Mouse (Mus musculus) mouse trophoblast stem cell (cell line): ENCODE results near the gene Cyp17a1.

Experiments used
- in situ Hi-C, 2 experiments: fragments of 300-500 bp; cut with MseI, MboI; formaldehyde crosslinking; loops; 2 replicates in 1 of 2; 3 replicates in 1 of 2; pipeline ENCODE4 v1.15.1; 2025

Cyp17a1 gene

GRCm38 (mm10) chr19:46670691-46671090 is 2.3 kb downstream of the Cyp17a1 start:
- in situ Hi-C loops = loop anchor here in 1 of 2 experiments (5.0 kb wide), 1 partner anchor 72 kb away; no protein-coding TSS in a partner anchor

DNA sequence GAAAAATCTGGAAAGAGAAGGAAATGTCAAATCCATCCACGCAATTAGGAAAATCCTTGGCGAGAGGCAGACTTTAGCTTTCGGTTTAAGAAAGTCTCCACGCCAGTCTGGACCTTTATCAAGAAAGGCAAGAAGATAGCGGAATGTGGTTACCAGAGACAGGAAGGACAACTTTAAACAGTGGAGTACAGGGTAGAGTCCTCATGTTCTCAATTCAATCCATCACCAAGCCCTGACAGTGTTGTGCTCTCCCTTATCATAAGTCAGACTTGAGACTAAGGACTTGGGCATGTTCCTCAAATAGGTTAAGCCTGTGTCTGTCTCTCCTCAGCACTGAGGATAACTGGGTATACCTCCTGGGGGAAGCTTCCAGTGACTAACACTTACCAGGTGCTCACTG is 3.2 kb downstream of the Cyp17a1 start:
- in situ Hi-C loops = loop anchor here in 1 of 2 experiments (5.0 kb wide), 1 partner anchor 72 kb away; no protein-coding TSS in a partner anchor

DNA sequence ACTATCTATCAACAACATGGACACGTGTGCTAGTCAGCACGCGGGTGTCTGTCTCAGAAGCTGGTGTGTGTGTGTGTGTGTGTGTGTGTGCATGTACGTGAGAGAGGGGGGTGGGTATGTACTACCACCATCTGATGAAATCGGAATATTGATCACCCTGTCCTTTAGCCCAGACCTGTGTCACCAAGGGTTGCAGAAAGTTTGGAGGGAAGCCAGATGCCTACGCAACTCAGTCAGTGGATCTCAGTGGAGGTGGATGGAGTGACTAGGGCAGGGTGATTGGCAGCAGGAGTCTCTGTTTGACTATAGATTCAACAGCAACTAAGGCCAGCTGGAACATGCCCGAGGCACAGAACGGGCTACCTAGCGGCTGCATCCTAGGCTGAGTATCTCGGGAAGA is 4.7 kb downstream of the Cyp17a1 start:
- in situ Hi-C loops = no loop called here

- in situ Hi-C loops = no loop called here
Measured at GRCm38 (mm10) chr19:46667300-46667699, 5.7 kb downstream of the Cyp17a1 start.

DNA sequence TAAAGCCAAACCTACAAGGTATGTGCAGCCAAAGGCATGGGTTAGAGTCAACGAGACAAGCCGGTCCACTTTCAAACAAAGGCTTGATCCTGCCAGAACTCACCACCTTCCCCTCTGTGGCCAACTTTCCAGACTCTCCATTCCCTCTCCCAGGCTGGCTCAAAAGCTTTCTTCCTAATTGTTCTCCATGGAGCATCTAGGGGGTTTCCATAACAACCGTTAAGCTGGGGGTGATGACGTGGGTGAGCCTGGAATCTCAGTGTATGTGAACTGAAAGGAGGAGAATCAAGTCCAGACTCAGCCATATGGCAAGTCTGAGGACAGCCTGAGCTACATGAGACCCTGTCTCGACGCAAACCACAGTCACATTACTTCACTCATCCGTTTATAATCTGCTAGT is 7.5 kb downstream of the Cyp17a1 start:
- in situ Hi-C loops = no loop called here

DNA sequence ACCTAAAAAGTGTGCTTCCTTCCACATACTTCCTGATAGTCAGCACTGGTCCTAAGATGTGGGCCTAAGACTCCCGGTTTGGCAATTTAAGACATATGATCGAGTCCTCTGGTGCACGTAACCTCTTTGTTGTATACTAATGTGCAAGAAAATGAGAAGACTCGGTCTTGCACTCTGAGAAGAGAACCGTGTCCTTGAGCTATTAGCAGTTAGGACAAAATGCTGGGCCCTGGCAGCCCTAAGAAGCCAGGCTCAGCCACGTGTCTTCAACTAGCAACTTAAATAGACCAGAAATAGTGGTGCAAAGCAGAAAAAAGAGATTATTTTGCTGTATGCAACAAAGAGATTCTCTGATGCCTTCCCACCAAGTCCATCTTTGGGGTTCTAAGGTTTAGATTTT is 10.2 kb downstream of the Cyp17a1 start:
- in situ Hi-C loops = no loop called here

DNA sequence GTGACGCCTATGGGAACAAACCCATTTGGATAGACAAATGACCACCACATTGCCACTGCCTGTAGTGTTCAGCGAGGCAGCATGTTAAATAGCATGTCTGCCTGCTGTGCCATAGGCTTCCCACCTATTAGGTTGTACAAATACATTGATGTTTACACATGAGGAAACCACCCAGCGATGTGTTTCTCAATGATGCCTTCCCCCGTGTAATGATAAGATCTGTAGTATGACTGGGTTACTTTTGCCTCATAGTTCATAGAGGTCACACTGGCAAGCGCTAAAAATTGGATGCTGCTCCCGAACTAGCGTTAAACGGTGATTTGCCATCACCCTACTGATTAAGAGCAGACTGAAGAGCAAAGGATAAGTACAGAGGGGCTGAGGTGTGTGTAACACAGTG is 10.8 kb downstream of the Cyp17a1 start:
- in situ Hi-C loops = no loop called here

DNA sequence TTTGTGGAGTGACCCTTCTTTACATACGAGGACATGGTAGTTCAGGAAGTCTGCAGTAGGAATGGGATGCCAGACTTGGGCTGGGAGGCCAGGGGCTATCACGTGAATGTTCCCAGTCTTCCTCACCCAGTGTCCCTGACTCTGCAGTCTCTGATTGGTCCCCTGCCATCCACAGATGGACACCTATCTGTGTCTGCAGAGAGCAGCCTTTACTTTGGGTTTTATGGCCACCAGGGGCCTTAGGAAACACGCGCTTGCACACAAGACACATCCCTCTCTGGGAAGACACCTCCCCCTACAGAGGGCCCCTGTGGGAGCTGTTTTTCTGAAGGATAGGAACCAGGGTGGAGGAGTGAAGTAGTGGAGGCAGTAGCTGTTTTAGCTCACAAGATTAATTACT is 11.5 kb downstream of the Cyp17a1 start:
- in situ Hi-C loops = no loop called here

DNA sequence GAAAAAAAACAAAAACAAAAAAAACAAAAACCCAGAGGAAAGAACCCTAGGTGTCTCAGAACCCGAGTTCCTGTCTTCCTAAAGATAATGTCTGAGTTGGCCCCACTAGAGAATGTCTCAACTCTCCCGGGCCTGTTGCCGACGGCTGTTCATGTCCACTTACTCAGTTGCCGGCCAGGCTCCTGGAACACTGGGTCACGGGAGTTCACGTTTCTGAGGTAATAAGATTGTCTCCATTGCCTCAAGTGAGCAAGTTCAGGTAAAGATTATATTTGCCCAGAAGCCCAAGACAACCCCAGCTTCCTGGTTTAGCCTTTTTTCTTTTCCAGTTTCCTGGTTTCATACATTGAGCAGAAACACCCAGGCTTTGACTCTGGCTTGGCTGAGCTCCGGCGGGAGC is 14.1 kb downstream of the Cyp17a1 start:
- in situ Hi-C loops = no loop called here

DNA sequence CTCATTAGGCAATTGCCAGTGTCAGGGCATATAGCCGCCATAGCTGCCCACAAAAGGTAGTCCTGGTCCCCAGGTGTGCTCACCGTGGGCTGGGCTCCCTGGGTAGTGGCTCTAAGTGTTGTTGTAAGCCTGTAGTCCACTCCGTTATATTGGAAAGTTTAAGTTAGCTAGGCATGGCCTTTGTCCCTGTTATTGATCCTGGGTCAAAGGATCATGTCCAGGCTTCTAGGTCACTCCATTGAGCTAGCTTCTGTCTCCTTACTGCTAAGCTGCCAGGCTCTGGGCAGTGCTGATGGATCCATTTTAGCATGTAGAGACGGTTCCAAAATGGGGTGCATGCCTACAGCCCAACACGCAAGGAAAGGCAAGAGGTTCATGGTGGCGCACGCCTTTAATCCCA is 14.6 kb downstream of the Cyp17a1 start:
- in situ Hi-C loops = no loop called here

DNA sequence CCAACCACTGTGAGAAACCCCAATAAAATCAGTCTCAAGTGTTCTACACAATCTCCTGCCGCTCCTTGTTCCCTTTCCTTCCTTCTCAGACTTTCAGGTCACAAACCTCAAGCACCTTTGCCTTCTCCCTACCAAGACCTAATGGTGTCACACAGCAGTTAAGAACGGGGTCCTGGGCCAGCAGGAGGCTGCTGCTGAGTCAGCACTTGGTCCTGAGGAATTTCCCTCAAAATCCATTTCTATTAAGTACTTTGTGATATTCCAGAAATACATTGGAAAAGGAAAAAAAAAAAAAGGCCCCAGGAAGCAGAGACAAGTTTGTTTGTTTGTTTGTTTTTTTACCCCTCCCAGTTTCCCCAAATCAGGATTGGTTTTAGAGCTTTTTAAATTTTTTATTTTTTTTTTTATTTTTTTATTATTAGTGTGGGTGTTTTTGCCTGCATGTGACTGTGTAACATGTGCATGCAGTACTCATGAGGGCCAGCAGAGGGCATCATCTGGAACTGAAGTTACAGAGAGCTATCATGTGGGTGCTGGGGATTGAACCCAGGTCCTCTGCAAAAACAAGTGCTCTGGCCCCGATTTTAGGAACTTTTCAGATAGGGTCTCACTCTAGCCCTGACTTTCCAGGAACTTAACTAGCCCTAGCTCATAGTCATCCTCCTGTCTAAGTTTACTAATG is 15.5 kb downstream of the Cyp17a1 start:
- in situ Hi-C loops = no loop called here

GRCm38 (mm10) chr19:46656151-46656840 is 16.7 kb downstream of the Cyp17a1 start:
- in situ Hi-C loops = no loop called here

DNA sequence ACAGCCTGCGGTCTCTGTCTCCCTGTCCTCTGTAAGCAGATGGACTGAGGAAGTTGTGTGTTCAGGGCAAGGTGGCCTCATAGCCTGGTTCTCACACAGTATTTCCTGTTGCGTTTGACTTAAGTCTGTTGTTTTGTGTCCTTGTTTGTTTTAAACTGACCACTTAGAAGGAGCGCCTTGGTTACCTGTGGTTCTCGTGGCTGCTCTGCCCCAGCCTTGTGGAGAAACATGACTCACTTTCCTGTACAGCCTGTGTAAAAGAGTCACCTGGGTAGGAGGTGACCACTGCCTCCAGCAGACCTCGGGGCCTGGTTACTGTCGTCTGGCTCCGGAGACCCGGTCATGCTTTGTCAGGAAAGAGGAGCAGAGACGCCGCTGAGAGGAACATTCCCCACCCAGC is 17.3 kb downstream of the Cyp17a1 start:
- in situ Hi-C loops = no loop called here

DNA sequence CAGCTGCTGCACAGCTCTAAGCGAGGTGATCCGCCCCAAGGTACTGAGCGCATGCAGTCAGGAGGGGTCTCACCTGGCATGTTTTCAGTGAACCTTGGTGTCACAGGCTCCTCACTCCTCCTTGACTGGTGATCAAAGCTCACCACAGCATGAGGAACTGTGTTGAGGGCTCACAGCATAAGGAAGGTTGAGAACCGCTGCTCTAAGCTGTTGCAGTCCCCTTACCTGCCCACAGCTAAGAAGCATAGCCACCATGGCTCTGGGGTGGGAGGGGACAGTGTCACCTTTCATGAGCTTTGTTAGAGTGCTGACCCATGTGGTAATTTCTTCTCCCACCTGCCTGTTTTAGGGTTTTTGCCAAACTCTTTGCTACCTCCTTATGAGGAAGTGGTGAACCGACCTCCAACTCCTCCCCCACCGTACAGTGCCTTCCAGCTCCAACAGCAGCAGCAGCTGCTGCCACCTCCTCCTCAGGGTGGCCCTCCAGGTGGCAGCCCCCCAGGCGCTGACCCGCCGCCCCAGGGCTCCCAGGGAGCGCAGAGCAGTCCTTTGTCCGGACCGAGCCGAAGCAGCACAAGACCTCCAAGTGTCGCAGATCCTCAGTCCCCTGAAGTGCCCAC is 19.2 kb downstream of the Cyp17a1 start:
- in situ Hi-C loops = no loop called here

DNA sequence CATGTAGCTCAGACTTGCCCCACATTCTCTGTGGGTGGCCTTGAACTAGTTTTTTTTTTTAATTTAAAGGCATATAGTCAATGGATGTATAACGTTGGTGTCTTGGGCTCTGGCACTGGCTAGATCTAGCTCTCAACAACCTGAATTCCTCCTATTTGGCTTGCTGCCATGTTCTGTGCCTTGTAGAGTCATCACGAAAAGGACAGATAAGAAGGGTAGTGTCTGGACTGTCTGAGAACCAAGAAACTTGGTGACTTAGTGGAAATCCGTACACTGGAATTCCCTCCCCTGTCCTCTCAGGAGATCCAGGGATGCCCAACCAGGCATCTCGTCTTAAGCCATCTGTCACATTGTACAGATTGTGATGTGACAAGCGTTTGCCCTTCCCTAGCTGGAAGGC is 19.8 kb downstream of the Cyp17a1 start:
- in situ Hi-C loops = no loop called here

DNA sequence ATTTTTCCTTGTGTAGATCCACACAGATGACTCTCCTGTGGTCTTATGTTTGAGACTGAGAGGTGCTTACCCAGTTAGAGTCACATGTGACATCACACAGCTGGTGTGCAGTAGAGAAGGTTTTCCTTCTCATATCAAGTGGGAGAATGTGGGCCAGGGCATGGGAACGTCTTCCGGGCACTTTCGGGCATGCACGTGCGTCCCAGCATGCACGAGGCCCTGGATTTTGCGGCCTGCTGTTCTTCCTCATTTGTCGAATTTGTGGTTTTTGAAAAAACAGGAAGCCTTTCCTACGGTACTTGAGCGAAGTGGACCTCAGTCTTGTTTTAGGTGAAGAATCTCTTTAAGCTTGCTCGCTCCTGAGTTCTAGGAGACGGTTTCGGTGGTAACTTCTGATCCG is 24.4 kb downstream of the Cyp17a1 start:
- in situ Hi-C loops = no loop called here

- in situ Hi-C loops = no loop called here
Measured at GRCm38 (mm10) chr19:46647850-46648249, 25.1 kb downstream of the Cyp17a1 start.

DNA sequence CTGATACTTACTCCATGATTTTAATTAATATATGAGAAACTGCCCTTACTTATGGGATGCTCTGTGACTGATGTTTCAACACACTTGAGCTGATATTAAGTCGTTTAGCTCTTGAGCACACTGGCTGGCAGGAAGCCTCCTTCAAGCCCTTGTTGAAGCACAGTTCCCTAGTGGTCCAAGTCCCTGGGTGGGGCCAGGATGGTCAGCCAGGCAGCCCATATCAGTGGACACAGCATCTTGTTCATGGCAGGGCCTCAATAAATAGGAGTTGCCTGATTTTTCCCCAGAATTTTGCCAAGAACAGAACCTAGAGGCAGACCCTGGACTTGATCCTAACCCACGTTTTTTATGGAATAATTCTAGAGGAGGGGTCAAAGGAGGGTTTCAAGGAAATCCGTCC is 25.7 kb downstream of the Cyp17a1 start:
- in situ Hi-C loops = no loop called here

GRCm38 (mm10) chr19:46646041-46646481 is 26.9 kb downstream of the Cyp17a1 start:
- in situ Hi-C loops = no loop called here

DNA sequence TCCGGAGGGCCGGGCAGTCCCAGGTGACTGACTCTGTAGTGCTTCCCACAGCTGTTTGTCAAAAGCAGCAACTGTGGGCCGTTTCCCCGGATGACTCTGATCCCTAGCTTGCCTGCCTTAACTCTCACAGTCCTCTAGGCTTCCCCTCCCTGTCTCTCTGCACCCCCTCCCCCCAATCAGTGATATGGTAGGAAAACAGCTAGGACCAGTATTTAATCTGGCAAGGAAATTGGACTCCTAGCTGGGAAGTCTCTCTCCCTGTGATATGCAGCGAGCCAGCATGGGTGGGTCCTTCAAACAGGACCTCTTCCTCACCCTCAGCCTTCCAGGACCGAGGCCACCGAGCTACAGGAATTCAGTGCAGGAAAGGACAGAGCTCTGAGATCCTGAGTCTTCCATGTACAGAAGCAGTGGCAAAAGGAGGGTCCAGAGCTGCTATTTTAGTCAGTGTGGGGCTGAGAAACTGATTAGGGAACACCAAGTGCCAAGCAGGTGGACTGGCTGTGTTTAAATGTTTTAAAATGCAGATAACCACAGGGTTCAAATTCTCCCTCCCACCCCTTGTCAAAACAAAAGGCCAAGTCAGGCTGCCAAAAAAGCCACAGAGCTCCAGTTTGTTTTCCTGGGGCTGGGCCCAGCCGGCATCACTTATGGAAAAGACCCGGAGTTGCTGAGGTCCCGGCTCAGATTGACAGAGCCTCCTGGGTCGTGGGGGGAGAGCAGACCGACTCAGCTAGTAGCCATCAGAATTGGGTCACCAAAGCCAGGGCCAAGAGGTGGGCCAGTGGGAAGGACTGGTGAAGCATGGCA is 28.0 kb downstream of the Cyp17a1 start:
- in situ Hi-C loops = no loop called here

- in situ Hi-C loops = no loop called here
Measured at GRCm38 (mm10) chr19:46644343-46644792, 28.6 kb downstream of the Cyp17a1 start.

- in situ Hi-C loops = no loop called here
Measured at GRCm38 (mm10) chr19:46643236-46643635, 29.7 kb downstream of the Cyp17a1 start.
